Mouse (Mus musculus): ENCODE measurements at regions not wholly inside any gene's neighbourhood (a gene's known extent, or its start where the extent isn't known, plus 50 kb on each side); places are given as distances from the start of the nearest gene placed in this dataset.

DNA sequence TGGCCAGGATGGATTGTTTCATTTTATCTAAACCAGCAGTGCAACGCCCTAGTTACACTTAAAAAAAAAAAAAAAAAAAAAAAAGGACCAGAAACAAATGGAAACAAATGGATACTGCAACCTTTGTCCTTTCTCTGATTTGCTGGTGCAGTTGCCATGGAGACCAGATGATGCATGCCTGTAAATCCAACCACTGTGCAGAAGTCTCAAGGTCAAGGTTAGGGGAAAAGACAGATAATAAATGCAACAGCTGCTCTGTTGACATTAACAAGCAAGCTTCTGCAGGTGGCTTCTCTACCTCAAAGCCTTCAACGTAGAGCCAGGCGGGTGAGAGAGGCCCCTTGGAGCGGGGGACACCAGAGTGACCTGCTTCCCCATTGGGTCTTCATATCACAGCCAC lies 167.3 kb upstream of the Tmem132c start:
- TF ChIP-seq POLR2A (IDR thresholded peaks at IDR 0.05; ENCODE audit: insufficient read depth, low read length): no peak
- no peak for TF ChIP-seq CTCF (IDR thresholded peaks at IDR 0.05; ENCODE audit: low read depth, low read length)
- no peak for TF ChIP-seq EP300 (IDR thresholded peaks at IDR 0.05; ENCODE audit: insufficient read depth, low read depth, low read length)

Data from ES-Bruce4 (cell line).